Mouse (Mus musculus) cerebellum, adult 2 months (tissue): ENCODE results near the gene Marcks. TPM values are rescaled to one million over a fixed set of nuclear protein-coding genes. Genes with fewer than 3 reads are reported as not detected.
"Not testable (repeated sequence)": the region's sequence is repeated elsewhere in the genome, so short reads cannot be mapped to it uniquely, and the experiment has no call there.

Experiments used
- DNase-seq, 2 experiments: peaks; one replicate each; pipeline ENCODE4 v3.0.0; 2021
- H3K27ac ChIP-seq: fragments of 200-500 bp; 2 replicates; pipeline ENCODE4 v1.5.1; 2012; ENCODE audit warnings: low read length, control low read depth, inconsistent platforms; ENCODE audit not compliant: insufficient read depth
- H3K27me3 ChIP-seq: fragments of 200-500 bp; 2 replicates; pipeline ENCODE4 v1.6.1; 2012; ENCODE audit warnings: inconsistent platforms, mild to moderate bottlenecking, low read length, moderate library complexity; ENCODE audit not compliant: control insufficient read depth, insufficient read depth
- H3K4me1 ChIP-seq: fragments of 200-500 bp; 2 replicates; pipeline ENCODE4 v1.6.1; 2011; ENCODE audit warnings: low read length; ENCODE audit not compliant: control insufficient read depth, insufficient read depth
- H3K4me3 ChIP-seq: fragments of 200-500 bp; replicated peaks from 2 replicates; pipeline ENCODE3; 2011; ENCODE audit warnings: mild to moderate bottlenecking, low read depth, low read length, control low read depth; ENCODE audit not compliant: insufficient read depth
- CTCF ChIP-seq: fragments of 200-500 bp; IDR thresholded peaks from 2 replicates; pipeline ENCODE4 v1.5.1; 2011; ENCODE audit warnings: low read depth, mild to moderate bottlenecking, control low read depth, low read length, moderate library complexity, borderline replicate concordance; ENCODE audit not compliant: insufficient read depth
- POLR2A ChIP-seq: fragments of 200-500 bp; IDR thresholded peaks from 2 replicates; pipeline ENCODE4 v1.6.1; 2011; ENCODE audit warnings: low read length, control low read depth, borderline replicate concordance; ENCODE audit not compliant: insufficient read depth
- WGBS: fragments of 180-500 bp; shearing (Covaris S2); methylation state at CpG from one replicate; pipeline ENCODE4 v1.1.7; 2018; 5-methylcytosine and 5-hydroxymethylcytosine counted together
- polyA plus RNA-seq: library from polyadenylated mRNA; depleted of rRNA; stranded (reverse); fragments of >200 nt; gene quantifications from 2 replicates; pipeline ENCODE4 v1.2.3, GENCODE M21; 2012; rRNA removed

Gene Marcks
- polyA plus RNA-seq, 1 experiment = 51.9 TPM

DNA sequence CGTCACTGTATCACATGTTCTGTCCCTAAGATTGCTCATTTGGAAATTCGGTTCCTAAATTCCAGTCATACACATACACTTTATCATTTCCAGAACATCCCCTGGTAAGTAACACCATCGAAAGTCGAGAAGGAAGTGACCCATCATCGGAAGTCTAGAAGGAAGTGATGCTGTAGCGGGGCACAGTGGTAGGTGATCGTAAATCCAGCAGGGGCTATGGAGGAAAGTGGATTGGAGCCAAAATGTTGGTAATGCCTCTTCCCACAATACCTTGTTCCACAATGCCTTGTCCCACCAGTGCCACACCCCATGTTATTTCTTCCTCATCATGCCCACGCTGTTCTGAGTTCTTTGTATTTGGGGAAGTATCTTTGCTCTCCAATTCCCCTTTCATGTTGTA, 32.4 kb downstream of the Marcks start:
- H3K27me3 ChIP-seq = no peaks in the 10 kb centered on the region
- H3K27ac ChIP-seq = no peak overlapping the region
- no peaks in the 10 kb centered on the region for H3K4me1 ChIP-seq
- TF ChIP-seq POLR2A (no peak), CTCF (no peak)
- no peak overlapping the region for H3K4me3 ChIP-seq
- 88% methylated on average over 8 of the region's 8 CpGs for WGBS
- no peak for DNase-seq

DNA sequence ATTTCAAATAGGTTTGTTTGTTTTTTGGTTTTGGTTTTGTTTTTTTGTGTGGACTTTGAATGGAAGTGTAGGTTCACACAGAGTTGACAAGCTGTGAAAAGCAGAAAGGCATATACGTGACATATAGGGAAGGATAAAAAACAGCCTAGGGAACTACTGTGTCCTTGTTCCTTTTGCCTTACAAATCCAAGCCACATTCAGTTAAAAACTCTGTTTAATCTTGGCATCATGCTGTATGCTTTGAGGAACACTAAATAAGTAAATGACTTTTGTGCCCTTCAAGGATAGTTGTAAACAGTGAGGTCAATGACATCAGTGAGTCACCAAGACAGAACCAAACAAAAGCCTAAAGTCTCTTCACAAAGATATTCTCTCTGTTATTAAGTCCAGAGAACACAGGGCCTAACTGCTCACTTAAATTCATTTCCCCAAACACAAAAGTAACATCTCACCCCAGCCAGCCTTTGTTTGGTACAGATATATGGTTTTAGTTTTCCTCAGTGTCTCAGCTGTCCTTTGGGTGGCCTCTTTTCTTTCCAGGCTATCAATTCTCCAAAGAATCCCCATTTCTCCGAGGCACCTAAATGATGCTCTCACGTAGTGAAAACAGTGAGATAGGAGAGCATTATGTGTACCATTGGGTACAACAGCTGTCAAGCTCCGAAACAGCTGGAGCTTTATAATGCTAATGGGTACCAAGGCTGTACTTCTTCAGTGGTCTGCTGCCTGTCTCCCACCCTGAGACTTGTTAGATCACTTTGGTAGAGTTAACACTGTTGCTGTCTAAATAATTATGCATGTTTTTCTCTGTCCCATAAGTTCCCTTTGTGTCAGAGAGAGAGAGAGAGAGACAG, 36.3 kb downstream of the Marcks start:
- Histone ChIP-seq H3K4me3 (no peak overlapping the region), H3K27ac (no peak overlapping the region), H3K27me3 (no peaks in the 10 kb centered on the region), H3K4me1 (no peaks in the 10 kb centered on the region)
- DNase-seq = no peak
- no peak for TF ChIP-seq CTCF
- no peak for TF ChIP-seq POLR2A
- 90% methylated on average over 4 of the region's 4 CpGs for WGBS

DNA sequence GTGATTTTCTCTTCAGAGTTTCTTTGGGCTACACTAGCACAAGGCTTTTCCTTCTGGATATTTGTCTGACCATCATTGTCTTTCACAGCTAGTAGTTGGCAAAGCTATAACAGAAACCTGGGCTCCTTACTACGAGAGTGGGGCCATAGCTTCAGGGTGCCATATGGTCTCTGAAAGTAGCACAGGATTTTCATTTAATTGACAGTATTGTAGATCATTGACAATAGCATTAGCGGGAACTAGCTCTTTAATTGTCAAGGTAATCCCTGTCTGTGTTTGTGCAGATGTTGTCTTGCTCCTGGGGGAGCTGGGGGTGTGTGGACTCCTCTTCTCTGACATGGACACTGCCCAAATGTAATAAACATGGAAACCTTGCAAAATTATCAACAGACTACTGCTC, 37.0 kb downstream of the Marcks start:
- DNase-seq = peak in 1 of 2 experiments; percentile 23
- H3K27ac ChIP-seq = no peak overlapping the region
- no peaks in the 10 kb centered on the region for H3K4me1 ChIP-seq
- TF ChIP-seq CTCF (no peak), POLR2A (no peak)
- no peaks in the 10 kb centered on the region for H3K27me3 ChIP-seq
- no peak overlapping the region for H3K4me3 ChIP-seq
- WGBS = 3% methylated on average over 2 of the region's 2 CpGs

DNA sequence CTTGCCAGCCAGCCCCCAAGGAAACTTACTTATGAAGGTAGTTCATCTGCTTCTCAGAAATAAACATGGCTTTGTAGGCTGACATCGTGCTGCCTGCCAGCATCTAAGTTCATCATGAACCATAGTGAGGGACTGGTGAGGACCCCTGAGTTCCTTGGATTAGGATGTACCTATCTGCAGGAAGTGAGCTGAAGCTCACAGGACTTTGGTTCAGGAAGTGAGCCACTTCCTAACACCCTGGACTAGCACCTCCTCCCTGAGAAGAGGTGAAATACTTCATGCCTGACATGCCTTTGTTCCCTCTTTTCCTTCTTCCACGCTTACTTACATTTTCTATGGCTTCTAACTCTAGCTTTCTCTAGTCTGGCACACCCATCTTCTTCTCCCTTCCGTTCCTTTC, 42.2 kb downstream of the Marcks start:
- H3K4me3 ChIP-seq = no peak overlapping the region
- no peak overlapping the region for H3K27ac ChIP-seq
- H3K27me3 ChIP-seq = no peaks in the 10 kb centered on the region
- no peak for TF ChIP-seq CTCF
- no peak for TF ChIP-seq POLR2A
- WGBS = 90% methylated on average over 3 of the region's 3 CpGs
- DNase-seq = no peak
- no peaks in the 10 kb centered on the region for H3K4me1 ChIP-seq

DNA sequence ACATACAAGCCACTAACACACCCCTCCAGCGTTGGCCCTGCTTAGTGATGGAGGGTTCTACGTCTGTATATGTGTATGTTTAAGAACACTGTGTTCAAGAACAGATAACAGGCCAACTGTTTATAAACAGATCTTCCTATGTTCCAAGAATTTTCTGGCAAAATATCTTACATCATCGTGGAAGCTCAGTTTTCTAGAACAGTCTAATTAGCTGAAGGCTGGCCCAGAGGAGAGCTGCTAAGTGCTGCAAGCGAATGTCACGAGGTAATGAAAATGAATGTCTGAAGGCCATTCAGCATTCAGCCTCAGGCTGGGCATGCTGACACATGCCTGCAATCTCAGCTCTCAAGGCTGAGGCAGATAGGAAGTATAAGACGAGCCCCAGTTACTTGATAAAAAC, 42.9 kb downstream of the Marcks start:
- Histone ChIP-seq H3K4me3 (no peak overlapping the region), H3K27ac (no peak overlapping the region), H3K27me3 (no peaks in the 10 kb centered on the region), H3K4me1 (no peaks in the 10 kb centered on the region)
- no peak for DNase-seq
- no peak for TF ChIP-seq POLR2A
- TF ChIP-seq CTCF = no peak
- 74% methylated on average over 6 of the region's 6 CpGs for WGBS

DNA sequence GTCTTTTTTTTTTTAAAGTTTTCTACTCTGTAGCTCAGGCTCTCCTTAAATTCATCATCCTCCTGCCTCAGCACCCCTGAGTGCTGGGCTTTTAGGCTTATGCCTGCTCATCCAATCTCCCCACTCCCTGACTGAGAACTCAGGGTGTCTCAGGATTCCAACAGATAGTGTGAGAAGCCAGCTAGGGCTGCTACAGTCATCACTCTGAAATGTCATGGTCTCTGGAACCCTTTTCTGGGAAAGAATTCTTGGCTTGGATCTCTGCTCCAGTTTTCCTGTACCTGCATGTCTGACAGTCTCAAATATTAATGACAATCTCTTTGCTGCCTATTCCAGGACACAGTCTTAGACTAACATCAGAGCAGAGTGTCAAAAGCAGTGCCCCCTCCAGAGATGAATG, 45.4 kb downstream of the Marcks start:
- H3K4me1 ChIP-seq = no peaks in the 10 kb centered on the region
- no peak overlapping the region for H3K27ac ChIP-seq
- H3K27me3 ChIP-seq = no peaks in the 10 kb centered on the region
- no peak for DNase-seq
- no peak overlapping the region for H3K4me3 ChIP-seq
- TF ChIP-seq CTCF = no peak

DNA sequence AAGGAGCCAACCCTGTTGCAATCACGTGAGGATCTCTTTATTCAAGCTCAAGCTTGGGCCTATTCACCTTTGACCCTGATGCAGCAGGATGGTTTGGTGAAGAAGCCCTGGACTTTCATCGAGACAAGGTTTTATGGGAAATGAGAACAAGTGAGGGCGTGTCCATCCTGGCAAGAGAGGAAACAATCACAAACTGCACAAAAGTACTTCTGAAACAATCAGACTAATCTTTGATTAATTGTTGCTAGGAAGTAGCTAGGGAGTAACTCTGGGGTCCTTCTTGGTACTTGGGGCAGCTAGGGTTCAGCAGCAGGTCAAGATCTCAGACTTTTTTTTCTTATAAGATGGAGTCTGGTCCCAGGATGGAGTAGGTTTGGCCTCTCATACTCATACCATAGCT, 48.3 kb downstream of the Marcks start:
- 87% methylated on average over 3 of the region's 3 CpGs for WGBS
- DNase-seq = no peak
- Histone ChIP-seq H3K4me1 (no peaks in the 10 kb centered on the region), H3K27me3 (no peaks in the 10 kb centered on the region), H3K27ac (no peak overlapping the region), H3K4me3 (no peak overlapping the region)
- TF ChIP-seq CTCF (no peak), POLR2A (no peak)

DNA sequence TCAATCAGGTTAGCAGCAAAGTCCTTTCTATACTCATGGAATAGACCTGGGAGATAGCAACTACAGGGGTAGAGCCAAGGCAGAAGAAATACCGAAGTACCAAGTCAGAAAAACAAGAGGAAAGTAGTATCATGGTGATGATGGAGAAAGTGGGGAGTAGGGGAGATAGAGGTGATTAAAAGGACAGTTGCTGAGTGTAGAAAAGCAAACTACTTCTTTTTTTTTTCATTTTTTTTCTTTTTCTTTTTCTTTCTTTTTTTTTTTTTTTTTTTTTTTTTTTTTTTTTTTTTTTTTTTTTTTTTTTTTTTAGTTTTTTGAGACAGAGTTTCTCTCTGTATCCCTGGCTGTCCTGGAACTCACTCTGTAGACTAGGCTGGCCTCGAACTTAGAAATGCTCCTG, 54.6 kb downstream of the Marcks start:
- not testable (repeated sequence) for H3K4me1 ChIP-seq, H3K4me3 ChIP-seq, DNase-seq, H3K27me3 ChIP-seq, H3K27ac ChIP-seq
- WGBS = 86% methylated on average over 2 of the region's 2 CpGs

Other genes starting within 250 kb of the Marcks start
- gene Hdac2, start 164.4 kb downstream of the Marcks start, polyA plus RNA-seq = 58.3 and 70.8 TPM in 2 replicates